Mouse (Mus musculus) bone marrow macrophage, adult 2 months (primary cell): Measurements from ENCODE around the gene Klhl15. TPM values are rescaled to one million over a fixed set of nuclear protein-coding genes. Genes with fewer than 3 reads are reported as not detected.

Source experiments
- H3K27ac ChIP-seq: 2 replicates; pipeline ENCODE4 v1.5.1; 2012; ENCODE audit warnings: low read depth, low read length; ENCODE audit not compliant: insufficient read depth
- H3K4me1 ChIP-seq: 2 replicates; pipeline ENCODE4 v1.6.1; 2012; ENCODE audit warnings: low read length; ENCODE audit not compliant: control insufficient read depth, insufficient read depth
- H3K4me3 ChIP-seq: 2 replicates; pipeline ENCODE4 v1.5.1; 2012; ENCODE audit warnings: mild to moderate bottlenecking, low read length, moderate library complexity; ENCODE audit not compliant: insufficient read depth
- CTCF ChIP-seq: IDR thresholded peaks from 2 replicates; pipeline ENCODE4 v1.5.1; 2012; ENCODE audit warnings: low read depth, mild to moderate bottlenecking, low read length, moderate library complexity
- POLR2A ChIP-seq: IDR thresholded peaks from 2 replicates; pipeline ENCODE4 v1.6.1; 2012; ENCODE audit warnings: mild to moderate bottlenecking, low read depth, low read length, borderline replicate concordance
- polyA plus RNA-seq: library from polyadenylated mRNA; stranded (reverse); fragments of >200 nt; gene quantifications from 2 replicates; pipeline ENCODE4 v1.2.4, GENCODE M21; 2012; ENCODE audit not compliant: missing spikeins, insufficient read depth, insufficient read length

The Klhl15 gene
- polyA plus RNA-seq, 1 experiment = 5.7 TPM

GRCm38 (mm10) chrX:94235601-94236000 is 1.2 kb downstream of the Klhl15 start:
- Histone ChIP-seq H3K27ac (no peak overlapping the region), H3K4me1 (no peaks in the 10 kb centered on the region; the same call in 1 of the 2 replicates), H3K4me3 (peak overlapping the region; percentile 76)
- TF ChIP-seq CTCF (no peak), POLR2A (no peak)

DNA sequence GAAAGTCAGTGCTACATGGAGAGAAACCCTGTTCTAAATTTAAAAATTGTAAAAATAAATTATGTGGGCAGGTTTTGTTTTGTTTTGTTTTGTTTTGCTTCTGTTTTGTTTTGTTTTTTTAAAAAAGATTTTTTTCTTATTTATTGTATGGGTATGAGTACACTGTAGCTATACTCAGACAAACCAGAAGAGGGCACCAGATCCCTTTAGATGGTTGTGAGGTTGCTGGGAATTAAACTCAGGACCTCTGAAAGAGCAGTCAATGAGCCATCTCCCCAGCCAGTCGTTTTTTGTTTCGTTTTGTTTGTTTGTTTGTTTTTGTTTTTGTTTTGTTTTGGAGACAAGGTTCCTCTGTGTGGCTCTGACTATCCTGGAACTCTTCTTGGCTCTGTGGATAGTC is 54.5 kb downstream of the Klhl15 start:
- TF ChIP-seq CTCF (no peak), POLR2A (no peak)
- no peak overlapping the region; the same call in 1 of the 2 replicates for H3K4me3 ChIP-seq
- no peaks in the 10 kb centered on the region for H3K4me1 ChIP-seq
- H3K27ac ChIP-seq = no peak overlapping the region

DNA sequence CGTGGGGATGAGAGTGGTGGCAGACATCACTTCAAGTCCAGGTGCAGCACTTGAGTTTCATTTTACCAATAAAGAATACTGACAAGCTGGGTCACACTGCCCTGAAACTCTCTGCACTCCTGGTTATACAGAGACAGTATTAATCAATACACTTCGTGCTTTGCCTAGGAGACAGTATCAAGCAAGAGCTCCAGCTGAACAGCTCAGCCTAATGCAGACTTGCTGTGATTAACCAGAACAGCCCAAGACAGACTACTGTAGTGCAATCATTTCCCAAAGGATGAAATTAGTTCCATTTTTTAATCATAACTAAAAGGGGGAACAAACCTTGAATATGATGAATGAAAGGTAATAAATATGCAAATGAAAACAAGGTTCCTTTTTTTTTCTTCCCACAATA is 68.5 kb downstream of the Klhl15 start:
- no peak for TF ChIP-seq CTCF
- TF ChIP-seq POLR2A = no peak
- no peaks in the 10 kb centered on the region for H3K4me1 ChIP-seq
- no peak overlapping the region for H3K4me3 ChIP-seq
- no peak overlapping the region for H3K27ac ChIP-seq

DNA sequence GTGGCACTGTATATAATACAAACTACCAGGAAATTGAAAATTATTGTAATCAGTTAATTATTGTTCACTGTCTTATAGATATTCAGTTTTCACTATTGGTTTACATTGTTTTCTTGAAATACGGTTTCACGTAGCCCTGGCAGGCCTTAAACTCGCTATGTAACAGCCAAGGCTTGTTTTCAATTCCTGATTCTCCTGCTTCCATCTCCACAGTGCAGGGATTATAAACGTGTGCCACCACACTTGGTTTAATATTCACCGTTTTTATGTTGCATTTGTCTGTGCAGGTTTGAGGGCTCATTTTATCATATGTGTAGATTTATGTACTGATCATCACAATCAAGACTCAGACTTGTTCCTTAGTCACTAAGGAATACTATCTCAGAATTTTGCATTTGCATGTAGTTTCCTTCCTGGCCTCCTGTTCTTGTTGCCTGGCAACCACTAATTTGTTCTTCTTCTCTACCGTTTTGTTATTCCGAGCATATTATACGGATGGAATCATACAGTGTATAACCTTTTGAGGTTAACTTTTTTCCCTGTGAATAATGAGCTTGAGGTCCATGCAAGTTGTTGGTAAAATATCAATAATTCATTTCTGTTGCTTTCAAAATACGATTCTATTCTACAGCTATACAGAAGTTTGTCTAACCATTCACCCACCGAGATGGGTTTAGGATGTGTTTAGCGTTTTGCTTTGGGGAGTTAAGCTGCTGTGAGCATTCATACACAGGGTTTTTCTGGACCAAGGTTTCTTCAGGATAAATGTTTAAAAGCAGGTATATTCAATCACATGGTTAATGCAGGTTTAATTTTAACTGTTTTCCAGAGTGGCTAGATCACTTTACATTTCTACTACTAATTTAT is 86.9 kb downstream of the Klhl15 start:
- H3K4me3 ChIP-seq = no peak overlapping the region
- H3K4me1 ChIP-seq = no peaks in the 10 kb centered on the region
- H3K27ac ChIP-seq = no peak overlapping the region
- TF ChIP-seq CTCF = no peak
- no peak for TF ChIP-seq POLR2A

Other genes starting within 250 kb of the Klhl15 start
- gene Zfx, start 110.9 kb upstream of the Klhl15 start, polyA plus RNA-seq = 22.7 and 23.3 TPM in 2 replicates
- 105 and 108 TPM in 2 replicates for gene Eif2s3x, start 21.7 kb upstream of the Klhl15 start, polyA plus RNA-seq
- gene Fam90a1b, start 132.2 kb downstream of the Klhl15 start, polyA plus RNA-seq = not detected in 2 replicates
- 10.8 and 11.8 TPM in 2 replicates for gene Apoo, start 132.5 kb downstream of the Klhl15 start, polyA plus RNA-seq